Mouse (Mus musculus) lung, postnatal 0 days (tissue): Measurements from ENCODE around the gene Stk11.
A peak's percentile ranks its signal among the peaks of the same experiment; 100 is the strongest.

ENCODE experiments used
- CTCF ChIP-seq: IDR thresholded peaks from 2 replicates; pipeline ENCODE4 v1.5.1; 2016; ENCODE audit warnings: antibody characterized with exemption, mild to moderate bottlenecking
- EP300 ChIP-seq: IDR thresholded peaks from 2 replicates; pipeline ENCODE4 v1.6.1; 2016; ENCODE audit warnings: antibody characterized with exemption, mild to moderate bottlenecking, control low read depth

- peak; percentile 73 for TF ChIP-seq EP300
- TF ChIP-seq CTCF = no peak; the same call in 1 of the 2 replicates
These were observed 30.7 kb upstream of the Stk11 start for GRCm38 (mm10) chr10:80084817-80085487.
